Mouse (Mus musculus): ENCODE data around the gene Zc3hc1.

- TF ChIP-seq CTCF (IDR thresholded peaks at IDR 0.05; ENCODE audit: borderline replicate concordance, insufficient read depth, low read length) = no peak
- no peak for TF ChIP-seq POLR2A (IDR thresholded peaks at IDR 0.05; ENCODE audit: low read depth, low read length)
Observed at GRCm38 (mm10) chr6:30319216-30319615, 71.6 kb downstream of the Zc3hc1 start.

Data from embryonic fibroblast, embryonic 13.5 days (primary cell).